Mouse (Mus musculus) 3134 (cell line): ENCODE results near the gene Galnt10.

ENCODE experiments used
- DNase-seq: peaks from one replicate; pipeline ENCODE4 v3.0.0-alpha.2; 2011; ENCODE audit warnings: low spot score; ENCODE audit not compliant: insufficient read length; ENCODE audit errors: extremely low read depth

Galnt10 gene

DNA sequence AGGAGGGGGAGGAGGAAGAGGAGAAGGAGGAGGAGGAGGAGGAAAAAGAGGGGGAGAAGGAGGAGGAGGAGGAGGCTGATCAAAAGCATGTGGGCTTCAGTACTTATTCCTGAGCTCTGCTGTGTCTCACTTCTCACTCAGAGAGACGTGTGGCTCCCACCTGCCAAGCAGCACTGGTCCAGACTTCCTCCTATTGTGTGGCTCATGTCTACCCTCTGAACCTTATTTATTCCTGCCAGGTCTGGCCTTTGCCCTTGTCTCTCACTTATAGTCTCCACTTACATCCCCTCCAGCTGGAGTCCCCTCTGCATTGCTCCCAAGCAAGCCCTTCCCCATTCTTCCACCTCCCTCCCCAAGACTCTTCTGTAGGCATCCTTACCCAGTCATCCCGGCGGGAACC lies 72.2 kb downstream of the Galnt10 start:
- no peak for DNase-seq

DNA sequence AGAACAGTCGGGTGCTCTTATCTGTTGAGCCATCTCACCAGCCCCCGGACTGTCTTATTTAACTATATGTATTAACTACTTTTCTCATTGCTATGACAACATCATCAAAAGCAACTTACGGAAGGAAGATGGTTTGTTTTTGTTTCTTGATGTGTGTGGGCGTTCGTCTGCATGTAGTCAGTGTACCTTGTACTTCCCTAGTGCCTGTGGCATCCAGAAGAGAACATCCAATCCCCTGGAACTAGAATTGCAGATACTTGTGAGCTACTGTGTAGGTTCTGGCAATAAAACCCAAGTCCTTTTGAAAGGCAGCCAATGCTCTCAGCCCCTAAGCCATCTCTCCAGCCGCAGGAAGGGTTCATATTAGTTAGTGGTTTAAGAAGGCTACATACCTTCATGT lies 72.8 kb downstream of the Galnt10 start:
- no peak for DNase-seq

DNA sequence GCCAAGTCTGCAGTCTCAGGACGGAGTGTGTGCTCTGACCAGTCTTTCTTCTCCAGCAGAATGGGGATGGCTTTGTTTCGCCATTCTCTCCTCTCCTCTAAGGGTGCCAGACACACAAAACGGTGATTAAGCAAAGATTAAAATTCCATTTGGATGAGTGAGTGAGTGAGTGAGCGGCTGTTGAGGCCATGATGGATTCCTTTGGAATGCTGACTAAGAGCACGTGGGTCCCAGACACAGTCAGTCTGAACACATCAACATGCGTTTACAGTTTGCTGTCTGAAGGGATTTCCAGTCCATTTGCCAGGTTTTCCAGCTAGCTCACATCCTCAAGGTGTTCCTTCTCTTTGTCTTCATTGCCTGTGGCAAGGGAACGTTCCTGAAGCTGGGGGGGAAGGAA lies 74.4 kb downstream of the Galnt10 start:
- peak; percentile 84 for DNase-seq

DNA sequence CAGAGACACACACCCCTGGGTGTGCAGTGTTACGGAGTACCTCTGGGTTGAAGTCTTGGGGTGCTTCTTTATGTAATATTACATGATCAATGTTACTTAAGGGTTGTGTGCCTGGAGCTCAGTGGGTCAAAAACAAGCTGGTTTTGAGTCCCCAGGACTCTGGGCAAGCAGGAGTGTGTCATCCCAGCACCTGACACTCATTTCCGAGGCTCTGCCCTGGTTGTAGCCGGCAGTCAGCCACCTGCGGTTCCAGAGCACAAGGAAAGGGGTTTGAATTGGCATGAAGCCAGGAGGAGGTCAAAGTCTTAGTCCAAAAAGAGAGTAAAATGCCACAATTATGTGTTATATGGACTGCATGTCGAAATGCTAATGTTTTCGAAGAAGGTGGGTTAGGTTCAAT lies 74.8 kb downstream of the Galnt10 start:
- DNase-seq = no peak

DNA sequence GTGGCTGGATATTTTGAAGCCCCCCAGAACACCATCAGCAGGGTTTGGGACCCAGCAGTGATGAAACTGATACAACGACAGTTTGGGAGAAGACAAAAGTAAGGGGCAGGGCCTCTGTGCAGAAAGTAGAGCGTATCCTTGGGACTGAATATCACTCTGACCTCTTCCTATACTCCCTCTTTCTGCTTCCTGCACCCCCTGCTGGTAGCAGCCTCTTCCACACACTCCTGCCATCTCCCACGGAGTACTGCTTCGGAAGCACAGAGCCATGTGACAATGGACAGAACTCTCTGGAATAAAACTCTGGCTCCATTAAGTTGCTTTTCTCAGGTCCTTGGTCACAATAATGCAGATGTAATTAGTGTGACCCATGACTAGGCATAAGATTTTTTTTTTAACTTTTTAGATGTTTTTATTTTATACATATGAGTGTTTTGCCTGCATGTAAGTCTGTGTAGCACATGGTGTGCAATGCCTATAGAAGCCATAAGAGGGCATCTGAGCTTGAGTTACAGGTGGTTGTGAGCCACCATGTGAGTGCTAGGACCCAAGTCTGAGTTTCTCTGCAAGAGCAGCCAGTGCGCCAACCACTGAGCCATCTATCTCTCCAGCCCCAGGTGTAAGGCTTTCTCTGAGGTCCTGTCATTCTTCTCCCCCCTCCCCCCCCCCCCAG lies 79.7 kb downstream of the Galnt10 start:
- no peak for DNase-seq

DNA sequence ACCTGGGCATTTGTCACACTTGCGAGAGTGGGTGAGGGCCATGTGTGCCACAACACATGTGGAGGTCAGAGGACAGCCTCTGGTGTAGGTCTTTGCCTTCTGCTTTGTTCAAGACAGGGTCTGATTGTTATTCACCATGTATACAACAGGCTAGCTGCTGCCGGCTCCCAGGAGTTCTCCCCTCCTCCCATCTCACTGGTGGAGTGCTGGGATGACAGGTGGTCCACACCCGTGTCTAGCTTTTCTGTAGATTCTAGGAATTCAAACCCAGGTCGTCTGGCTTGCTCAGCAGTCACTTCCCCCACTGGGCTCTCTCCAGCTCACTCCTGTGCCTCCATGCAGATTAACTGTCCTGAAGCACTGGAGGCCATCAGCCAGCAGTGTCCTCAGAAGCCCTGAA lies 80.7 kb downstream of the Galnt10 start:
- DNase-seq = no peak

DNA sequence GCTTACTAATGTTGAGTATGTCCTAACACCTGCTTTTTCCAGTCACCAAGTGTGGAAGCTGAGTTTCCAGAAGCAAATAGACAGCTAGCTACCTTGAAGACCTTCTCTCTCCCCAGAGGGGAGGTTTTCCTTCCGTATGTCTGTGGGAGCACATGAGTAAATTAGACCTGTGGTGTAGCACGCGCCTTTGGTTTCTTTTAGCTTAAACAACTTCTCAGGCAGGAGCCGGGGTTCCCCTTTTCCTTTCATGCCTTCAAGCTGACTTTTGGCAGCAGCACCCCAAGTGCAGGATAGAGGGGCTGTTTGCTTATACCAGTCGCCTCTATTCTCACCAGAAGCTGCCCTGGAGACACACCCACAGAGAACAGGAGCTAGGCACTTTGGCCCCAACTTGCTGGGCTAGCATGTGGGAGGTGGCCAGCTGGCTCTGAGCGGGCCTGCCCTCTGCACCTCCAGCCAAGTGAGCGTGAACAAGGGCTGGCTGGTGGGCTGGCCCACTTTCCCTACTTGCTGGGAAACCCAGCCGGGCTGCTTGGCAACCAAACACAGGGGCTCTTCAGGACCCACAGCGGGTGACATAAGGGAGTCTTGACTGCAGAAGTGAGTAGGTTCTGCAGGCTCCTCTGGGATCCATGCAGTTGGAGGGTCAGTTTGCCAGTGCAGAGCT lies 82.2 kb downstream of the Galnt10 start:
- no peak for DNase-seq

DNA sequence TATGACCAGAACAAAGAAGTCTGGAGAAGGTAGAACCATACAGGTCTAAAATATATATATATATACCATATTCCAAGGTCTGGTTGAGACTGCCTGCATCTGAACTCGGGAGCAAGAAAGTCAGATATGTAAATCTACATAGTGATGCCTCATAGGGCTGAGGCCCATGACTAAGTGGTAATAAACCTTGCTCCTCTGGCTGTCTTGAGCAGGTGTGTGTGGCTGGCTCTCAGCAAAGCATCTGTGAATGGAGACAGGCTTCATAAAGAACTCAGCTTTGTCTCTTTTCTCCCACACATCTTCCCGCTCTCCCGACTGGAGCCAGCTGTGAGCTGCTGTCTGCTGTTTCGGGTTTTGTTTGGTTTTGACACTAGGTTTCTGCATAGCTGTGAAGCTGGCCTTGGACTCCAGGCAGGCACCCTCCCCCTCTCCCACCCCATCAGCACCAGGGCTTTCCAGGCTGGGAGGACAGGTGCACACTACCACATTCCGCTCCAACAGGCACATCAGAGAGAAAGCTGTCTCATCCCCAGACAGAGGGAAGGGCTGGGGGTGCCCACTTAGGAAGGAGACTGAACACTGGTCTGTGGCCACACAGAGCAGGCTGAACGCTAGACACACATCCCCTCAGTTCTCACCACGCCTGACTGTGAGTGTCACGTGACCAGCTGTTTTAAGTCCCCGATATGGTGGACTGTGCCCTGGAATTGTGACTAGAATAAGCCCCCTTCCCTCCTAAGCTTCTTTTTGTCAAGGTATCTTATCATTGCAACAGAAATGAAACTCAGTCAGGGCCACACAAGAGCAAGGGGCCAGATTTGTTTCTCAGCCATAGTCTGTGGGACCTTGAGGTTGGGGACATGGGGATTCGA lies 87.4 kb downstream of the Galnt10 start:
- no peak for DNase-seq

DNA sequence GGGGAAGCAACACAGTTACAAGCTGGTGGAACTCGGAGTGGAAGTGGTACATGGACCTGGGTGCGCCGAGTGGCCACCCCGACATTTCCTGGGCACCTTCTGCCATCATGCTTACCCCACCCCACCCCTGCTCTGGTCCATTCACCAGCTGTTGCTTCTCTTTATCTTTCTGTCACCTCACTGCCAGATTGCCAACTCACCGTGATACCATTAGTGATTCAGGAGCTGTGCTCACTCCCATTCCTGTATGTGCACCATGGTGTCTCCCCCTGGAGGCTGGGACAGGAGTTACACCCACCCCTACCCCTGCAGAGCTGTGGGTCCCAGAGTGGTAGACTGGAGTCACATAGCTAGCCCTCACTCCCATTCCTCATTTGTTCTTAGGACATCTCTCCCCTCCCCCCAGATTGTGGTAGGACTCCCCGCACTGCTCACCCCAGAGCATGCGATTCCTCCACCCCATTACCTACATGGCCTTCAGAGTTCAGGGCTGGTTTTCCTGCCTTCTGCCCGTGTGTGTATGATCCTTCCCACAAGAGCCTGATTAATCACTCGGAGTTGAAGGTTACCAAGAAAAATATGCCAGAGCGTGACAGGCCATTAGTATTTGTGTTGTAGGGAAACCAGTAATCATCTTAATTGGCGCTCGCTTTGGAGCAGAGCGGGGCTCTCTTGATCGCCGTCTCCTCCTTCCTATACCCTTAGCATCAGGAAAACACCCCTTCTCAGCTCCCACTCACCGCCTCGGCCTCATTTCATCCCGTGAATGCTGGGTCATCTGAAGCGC lies 102.2 kb downstream of the Galnt10 start:
- peak; percentile 35 for DNase-seq

DNA sequence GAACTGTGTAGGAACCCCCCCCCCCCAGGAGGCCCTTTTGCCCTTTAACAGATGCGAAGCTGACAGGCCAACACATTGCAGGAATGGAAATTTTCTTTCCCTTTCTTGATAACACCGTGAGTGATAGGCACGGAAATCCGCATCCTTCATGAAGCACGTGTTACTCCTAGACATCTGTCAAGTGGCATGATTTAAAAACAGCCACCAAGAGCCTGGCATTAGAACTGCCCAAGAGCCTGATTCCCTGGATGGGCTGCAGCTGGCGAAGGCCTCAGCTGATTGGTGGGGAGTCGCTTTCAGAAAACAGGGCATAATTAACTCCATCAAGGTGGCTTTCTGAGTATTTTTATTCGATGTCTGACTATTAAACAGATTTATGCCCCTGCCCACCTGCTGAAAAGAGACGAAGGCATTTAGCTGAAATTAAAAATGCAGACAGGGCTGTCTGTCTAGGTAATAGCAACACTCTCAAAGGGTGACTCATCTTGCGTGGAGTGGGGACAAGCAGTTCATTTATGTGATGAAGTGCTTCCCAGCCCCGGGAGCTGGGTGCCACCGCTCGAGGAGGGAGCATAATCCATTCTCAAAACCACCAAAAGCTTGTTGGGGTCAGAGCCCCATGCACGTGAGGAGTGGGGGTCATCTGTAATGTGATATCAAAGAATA lies 108.4 kb downstream of the Galnt10 start:
- no peak for DNase-seq

DNA sequence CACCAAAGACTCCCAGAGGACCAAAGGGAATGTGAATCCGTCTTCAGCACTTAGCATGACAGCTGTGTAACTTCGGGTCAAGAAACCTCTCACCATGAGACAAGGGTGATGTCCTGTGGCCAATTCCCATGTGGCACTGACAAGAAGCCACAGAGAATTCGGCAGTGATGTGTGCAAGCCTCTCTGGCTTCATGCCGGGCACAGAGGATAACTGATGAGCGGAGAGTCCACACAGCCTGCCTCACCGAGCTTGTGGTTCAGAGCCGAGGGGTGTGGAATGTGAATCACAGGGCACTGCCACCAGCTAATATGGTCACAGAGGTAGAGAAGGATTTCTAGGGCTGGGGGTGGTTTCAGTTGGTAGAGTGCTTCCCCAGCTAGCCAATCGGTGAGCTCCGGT lies 113.4 kb downstream of the Galnt10 start:
- DNase-seq = peak; percentile 78

DNA sequence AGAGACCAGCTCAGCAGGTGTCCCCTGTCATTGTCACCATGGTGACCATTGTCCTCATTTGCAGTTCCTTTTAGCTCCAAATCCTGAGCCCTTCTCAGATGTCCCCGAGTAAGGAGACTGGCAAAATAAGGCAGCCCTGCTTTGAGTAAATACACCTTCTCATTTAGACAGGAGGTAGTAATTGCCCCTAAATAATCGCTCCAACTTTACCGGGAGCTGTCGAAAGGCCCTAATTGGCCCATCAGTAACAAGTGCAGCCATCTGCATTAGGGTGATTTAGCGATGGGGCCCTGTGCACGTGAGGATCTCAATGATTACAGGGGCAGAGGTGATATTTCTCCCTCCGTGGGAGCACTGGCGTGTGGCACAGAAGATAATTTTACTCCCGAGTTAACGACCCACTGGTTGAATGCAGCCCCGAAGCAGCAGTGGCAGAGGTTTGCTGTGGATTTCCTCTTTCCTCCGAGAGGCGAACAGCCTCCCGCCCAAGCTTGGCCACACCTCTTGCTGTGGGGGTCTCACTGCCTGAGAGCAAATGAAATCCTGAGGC lies 115.3 kb downstream of the Galnt10 start:
- no peak for DNase-seq

DNA sequence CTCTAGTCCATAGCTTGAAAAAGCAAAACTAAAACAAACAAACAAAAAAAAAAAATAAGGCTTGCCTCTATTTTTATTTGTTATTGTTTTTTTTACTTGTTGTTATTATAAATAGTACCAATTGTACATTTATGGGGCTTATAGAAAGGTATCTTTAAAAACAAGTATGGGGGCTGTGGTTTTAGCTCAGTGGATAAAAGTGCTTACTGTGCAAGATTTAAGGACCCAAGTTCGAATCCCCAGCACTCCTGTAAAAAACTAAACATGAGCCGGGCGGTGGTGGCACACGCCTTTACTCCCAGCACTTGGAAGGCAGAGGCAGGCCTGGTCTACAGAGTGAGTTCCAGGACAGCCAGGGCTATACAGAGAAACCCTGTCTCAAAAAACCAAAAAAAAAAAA lies 116.1 kb downstream of the Galnt10 start:
- DNase-seq = no peak

DNA sequence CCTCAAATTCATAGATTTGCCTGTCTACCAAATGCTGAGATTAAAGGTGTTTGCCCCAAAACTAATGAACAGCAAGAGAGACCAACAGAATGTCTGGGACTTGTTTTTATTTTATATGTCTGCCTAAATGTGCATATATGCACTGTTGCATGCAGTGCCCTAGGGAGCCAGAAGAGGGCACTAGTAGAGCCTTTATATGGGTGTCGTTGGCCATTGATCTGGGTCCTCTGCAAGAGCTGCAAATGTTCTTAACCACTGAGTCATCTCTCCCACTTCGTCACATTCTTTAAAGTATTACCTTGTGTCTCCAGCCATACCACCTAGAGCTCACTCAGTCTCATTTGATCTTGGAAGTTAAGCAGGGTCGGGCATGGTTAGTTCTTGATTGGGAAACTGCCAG lies 118.9 kb downstream of the Galnt10 start:
- DNase-seq = no peak

DNA sequence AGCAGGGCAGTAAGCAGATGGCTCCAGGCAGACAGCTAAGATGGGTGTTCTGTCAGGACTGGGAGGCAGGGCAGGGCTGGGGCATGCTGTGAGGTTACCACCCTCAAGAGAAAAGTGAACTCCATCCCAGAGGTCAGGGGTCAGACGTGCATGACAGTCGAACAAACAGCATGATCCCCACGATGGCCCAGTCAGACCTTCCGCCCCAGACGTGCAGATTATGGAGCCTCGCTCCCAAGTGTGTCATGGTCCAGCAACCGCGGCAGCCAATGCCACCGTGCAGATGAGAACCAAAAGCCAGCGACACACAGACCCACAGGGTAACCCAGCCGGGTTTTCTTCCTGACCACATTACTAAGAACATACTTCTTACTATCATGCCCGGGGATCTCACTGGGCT lies 121.4 kb downstream of the Galnt10 start:
- DNase-seq = no peak

DNA sequence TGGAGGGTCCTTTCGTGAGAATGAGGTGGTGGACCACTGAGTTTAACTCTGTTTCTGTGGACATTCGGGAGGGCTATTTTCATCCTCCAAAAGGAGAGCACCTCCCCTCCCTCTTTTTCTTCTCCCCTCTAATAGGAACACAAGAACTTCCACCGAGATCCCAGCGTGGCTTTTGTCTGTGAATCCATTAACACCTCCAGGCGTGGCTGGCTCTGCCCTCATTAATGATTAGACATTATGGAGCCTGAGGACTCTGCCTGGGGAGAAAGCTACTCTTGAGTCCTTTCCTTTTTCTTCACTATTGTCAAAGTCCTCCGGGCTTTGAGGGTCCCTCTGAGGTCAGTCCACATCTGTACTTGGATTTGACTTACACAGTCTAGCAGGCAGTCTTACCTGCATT lies 121.9 kb downstream of the Galnt10 start:
- no peak for DNase-seq

DNA sequence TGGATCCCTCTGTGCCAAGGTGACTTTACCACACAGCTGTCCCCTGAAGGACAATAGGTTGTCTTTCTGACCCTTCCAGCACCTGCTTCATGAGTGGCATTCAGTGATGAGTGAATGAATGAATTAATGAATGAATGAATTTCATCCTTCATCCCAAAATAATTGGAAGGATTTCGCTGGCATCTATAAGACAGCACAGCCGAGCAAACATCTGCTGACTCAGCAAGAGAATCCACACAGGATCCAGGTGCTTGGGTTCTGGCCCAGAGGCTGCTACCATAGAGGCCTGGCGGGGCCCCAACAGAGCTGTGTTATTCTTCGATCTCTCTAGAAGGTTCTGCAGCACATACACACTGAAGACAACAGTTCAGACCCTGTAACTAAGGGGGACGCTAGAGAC lies 125.5 kb downstream of the Galnt10 start:
- DNase-seq = no peak

DNA sequence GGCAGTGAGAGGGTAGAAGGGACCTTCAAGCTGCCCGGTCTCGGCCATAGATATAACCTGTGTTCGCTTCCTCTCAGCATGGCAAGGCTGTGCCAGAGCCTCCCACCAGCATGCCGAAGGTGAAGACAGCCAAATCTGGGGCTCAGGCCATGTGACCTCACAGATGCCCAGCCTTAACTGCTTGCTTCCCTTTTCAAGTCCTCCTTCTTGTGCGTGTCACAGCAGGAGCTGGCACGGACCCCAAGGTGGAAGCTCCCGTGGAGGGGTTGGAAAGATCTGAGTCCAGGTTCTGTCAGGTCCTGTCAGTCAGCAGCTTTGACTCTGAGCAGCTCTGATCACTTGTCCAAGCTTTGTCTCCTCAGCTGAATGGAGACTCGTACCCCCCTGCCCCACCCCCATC lies 126.4 kb downstream of the Galnt10 start:
- DNase-seq = no peak

DNA sequence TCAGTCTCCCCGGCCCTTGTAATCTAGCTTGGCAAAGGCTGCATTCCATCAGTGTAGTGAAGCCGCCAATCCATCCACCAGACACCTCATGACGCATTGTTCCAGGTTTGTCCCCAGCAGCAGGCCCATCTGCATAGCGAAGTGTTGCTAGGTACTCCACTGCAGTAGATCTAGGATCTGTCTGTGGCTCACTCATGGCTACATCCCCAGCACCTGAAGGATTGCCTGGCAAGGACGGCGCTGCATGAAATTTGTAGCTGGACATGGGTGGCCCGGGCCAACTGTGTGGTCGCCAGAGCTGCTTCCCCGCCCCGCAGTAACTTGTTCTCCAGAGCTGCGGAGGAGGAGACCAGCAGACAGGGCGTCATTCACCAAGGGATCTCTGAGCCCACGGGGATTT lies 128.2 kb downstream of the Galnt10 start:
- DNase-seq = no peak

DNA sequence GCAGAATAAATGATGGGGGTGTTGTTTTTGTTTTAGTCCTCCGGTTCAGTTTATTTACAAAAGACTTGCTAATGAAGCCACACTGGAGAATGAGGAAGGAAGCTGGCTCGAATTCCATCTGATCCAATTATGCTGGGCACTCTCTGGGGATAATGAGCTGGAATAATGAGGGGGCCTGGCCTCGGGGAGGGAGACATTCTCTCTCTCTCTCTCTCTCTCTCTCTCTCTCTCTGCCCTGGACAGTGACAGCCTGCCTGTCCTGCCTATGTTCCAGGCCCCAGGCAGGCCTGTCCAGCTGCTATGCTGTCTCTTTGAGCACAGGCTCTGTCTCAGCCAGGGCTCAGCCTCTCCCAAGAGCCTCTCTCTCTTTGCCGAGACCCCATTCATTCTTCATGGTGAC lies 128.7 kb downstream of the Galnt10 start:
- no peak for DNase-seq
